Mouse (Mus musculus): Measurements from ENCODE around the gene Arpin. TPM values are rescaled to one million over a fixed set of nuclear protein-coding genes. Genes with fewer than 3 reads are reported as not detected.

Gene Arpin
- total and polyA plus RNA-seq, 3 experiments = not detected

DNA sequence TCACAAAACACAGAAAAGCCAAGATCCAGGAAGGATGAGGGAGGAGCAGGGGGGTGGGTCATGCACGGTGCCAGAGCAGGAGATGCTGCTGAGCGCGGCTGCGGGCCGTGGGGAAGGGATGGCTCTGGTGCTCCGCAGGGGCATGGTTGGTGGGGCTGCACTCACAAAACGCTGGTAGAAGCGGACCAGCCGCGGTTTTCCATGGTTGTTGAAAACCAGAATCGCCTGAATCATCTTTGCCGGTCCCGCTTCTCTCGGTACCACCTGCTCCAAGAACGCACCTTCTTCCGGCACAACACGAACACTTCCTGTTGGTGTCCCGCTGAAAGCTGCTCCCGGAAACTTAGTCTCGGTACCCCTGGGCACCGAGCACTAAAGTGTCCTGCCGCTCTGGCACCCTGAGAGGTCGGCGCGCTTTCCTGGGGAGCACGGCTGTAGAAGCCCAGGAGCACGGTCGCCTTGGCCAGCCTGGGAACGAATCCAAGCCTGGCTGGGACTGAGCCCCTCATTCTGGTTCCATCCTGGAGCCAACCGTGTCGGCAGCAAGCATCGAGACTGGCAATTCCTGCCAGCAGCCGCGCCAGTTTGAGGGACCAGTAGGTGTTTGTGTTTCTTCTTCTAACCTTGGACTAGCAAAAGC, 14.7 kb downstream of the Arpin start, which contains the start of gene Ap3s2 (continued):
- peak; percentile 77 for TF ChIP-seq NELFE (IDR thresholded peaks at IDR 0.05; ENCODE audit: low read depth, low read length)
- TF ChIP-seq ZMIZ1 (IDR thresholded peaks at IDR 0.05; ENCODE audit: low read depth, low read length) = peak; percentile 88; the same call in 1 of the 2 replicates
- no peak for TF ChIP-seq BHLHE40 (IDR thresholded peaks at IDR 0.05; ENCODE audit: borderline replicate concordance, low read depth, low read length)
- TF ChIP-seq GABPA (IDR thresholded peaks at IDR 0.05; ENCODE audit: low read depth, low read length) = no peak
- no peak for TF ChIP-seq USF1 (IDR thresholded peaks at IDR 0.05; ENCODE audit: low read depth, low read length)
- no peak for TF ChIP-seq MAFK (IDR thresholded peaks at IDR 0.05; ENCODE audit: borderline replicate concordance, low read depth, low read length)
- TF ChIP-seq CHD1 (IDR thresholded peaks at IDR 0.05; ENCODE audit: low read depth, low read length) = 0 out of 2 replicates have a peak, but pooled peaks have one; percentile 49
- TF ChIP-seq MYC (IDR thresholded peaks at IDR 0.05; ENCODE audit: low read depth, low read length) = peak; percentile 57; the same call in 1 of the 2 replicates
- no peak for TF ChIP-seq CTCF (IDR thresholded peaks at IDR 0.05 in 2 of 3, conservative IDR thresholded peaks at IDR 0.05 in 1 of 3; ENCODE audit: control insufficient read depth in 1 of 3, insufficient read depth in 1 of 3, low read depth in 2 of 3, low read length in 3 of 3, poor library complexity in 1 of 3, severe bottlenecking in 1 of 3)
- no peak for TF ChIP-seq RAD21 (IDR thresholded peaks at IDR 0.05; ENCODE audit: low read depth, low read length)
- TF ChIP-seq SMC3 (IDR thresholded peaks at IDR 0.05; ENCODE audit: low read depth, low read length) = no peak; the same call in 1 of the 2 replicates
- no peak for TF ChIP-seq MEF2A (IDR thresholded peaks at IDR 0.05; ENCODE audit: extremely low read depth, insufficient replicate concordance, low read depth, low read length, poor library complexity, severe bottlenecking)
- peak; percentile 98 for TF ChIP-seq SIN3A (IDR thresholded peaks at IDR 0.05; ENCODE audit: low read length)
- no peak; the same call in 1 of the 2 replicates for TF ChIP-seq E2F4 (IDR thresholded peaks at IDR 0.05; ENCODE audit: borderline replicate concordance, low read depth, low read length)
- no peak for TF ChIP-seq TAL1 (IDR thresholded peaks at IDR 0.05; ENCODE audit: low read length)
- peak; percentile 67 for TF ChIP-seq KAT2A (conservative IDR thresholded peaks at IDR 0.05; ENCODE audit: low read depth, low read length)
- no peak for TF ChIP-seq POLR2AphosphoS5 (IDR thresholded peaks at IDR 0.05; ENCODE audit: borderline replicate concordance, low read depth, low read length)
- no peak for TF ChIP-seq GATA1 (IDR thresholded peaks at IDR 0.05; ENCODE audit: low read depth, low read length)
- no peak for TF ChIP-seq RCOR1 (IDR thresholded peaks at IDR 0.05; ENCODE audit: low read depth, low read length)
- TF ChIP-seq MXI1 (IDR thresholded peaks at IDR 0.05; ENCODE audit: low read depth, low read length) = peak; percentile 86

DNA sequence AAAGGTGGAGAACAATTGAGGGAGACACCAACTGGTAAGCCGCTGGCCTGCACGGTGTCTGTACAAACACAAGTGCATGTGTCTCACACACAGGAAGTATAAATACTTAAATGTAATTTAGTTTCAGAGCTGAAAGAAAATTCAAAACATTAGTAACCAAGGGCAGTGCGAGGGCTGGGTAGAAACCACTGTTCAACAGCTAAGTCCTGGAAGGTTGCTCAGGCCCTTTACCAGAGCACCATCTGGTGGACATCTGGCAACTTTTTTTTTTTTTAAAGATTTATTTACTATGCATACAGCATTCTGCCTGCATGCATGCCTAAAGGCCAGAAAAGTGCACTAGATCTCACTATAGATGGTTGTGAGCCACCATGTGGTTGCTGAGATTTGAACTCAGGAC, 20.6 kb downstream of the Arpin start:
- DNase-seq (ENCODE audit: low read depth, low spot score) = peak; percentile 70
- peaks cover 0 to 2% of the 10 kb centered on the region in 2 experiments; a peak in 2 of 4 replicates for H3K4me1 ChIP-seq (ENCODE audit: control insufficient read depth in 1 of 2, insufficient read depth in 2 of 2, low read length in 2 of 2)
- H3K4me3 ChIP-seq (ENCODE audit: control insufficient read depth in 1 of 2, insufficient read depth in 1 of 2, low read depth in 2 of 2, low read length in 2 of 2) = no peak overlapping the region
- no peaks in the 10 kb centered on the region for H3K9me3 ChIP-seq (replicated peaks; ENCODE audit: insufficient read depth, low read length)
- H3K9ac ChIP-seq (ENCODE audit: control insufficient read depth, low read depth, low read length, poor library complexity, severe bottlenecking) = no peak overlapping the region
- TF ChIP-seq ZNF384 (IDR thresholded peaks at IDR 0.05; ENCODE audit: low read depth, low read length) (peak; percentile 92), USF2 (IDR thresholded peaks at IDR 0.05; ENCODE audit: borderline replicate concordance in 1 of 2, insufficient read depth in 1 of 2, low read depth in 1 of 2, low read length in 2 of 2) (no peak), JUND (IDR thresholded peaks at IDR 0.05; ENCODE audit: low read depth, low read length) (0 out of 2 replicates have a peak, but pooled peaks have one; percentile 28), ZC3H11A (IDR thresholded peaks at IDR 0.05; ENCODE audit: low read depth, low read length) (peak; percentile 95), SMC3 (IDR thresholded peaks at IDR 0.05; ENCODE audit: low read depth, low read length) (peak; percentile 92), MXI1 (IDR thresholded peaks at IDR 0.05; ENCODE audit: low read depth, low read length) (no peak), CTCF (IDR thresholded peaks at IDR 0.05 in 2 of 3, conservative IDR thresholded peaks at IDR 0.05 in 1 of 3; ENCODE audit: control insufficient read depth in 1 of 3, insufficient read depth in 1 of 3, low read depth in 2 of 3, low read length in 3 of 3, poor library complexity in 1 of 3, severe bottlenecking in 1 of 3) (peak; percentile 52 to 85 (median 69)), RAD21 (IDR thresholded peaks at IDR 0.05; ENCODE audit: low read depth, low read length) (peak; percentile 94), SIN3A (IDR thresholded peaks at IDR 0.05; ENCODE audit: low read length) (peak; percentile 36; the same call in 1 of the 2 replicates), ZKSCAN1 (IDR thresholded peaks at IDR 0.05; ENCODE audit: low read depth, low read length) (no peak)
- H3K27ac ChIP-seq (ENCODE audit: control insufficient read depth, low read depth, low read length) = no peak overlapping the region
- no peaks in the 10 kb centered on the region for H3K27me3 ChIP-seq (ENCODE audit: control insufficient read depth in 1 of 2, insufficient read depth in 2 of 2, low read length in 2 of 2)
- peaks cover under 1 to 1% of the 10 kb centered on the region in 2 experiments; a peak in 3 of 4 replicates for H3K36me3 ChIP-seq (ENCODE audit: control insufficient read depth in 1 of 2, insufficient read depth in 2 of 2, low read length in 2 of 2)
- peaks cover under 1% of the 10 kb centered on the region; the same call in 1 of the 2 replicates for H3K79me2 ChIP-seq (ENCODE audit: control insufficient read depth, insufficient read depth, low read length, poor library complexity)

Measured in MEL (cell line).